Mouse (Mus musculus) lung, adult 2 months (tissue): ENCODE results near the gene Scgb1c1. TPM values are rescaled to one million over a fixed set of nuclear protein-coding genes. Genes with fewer than 3 reads are reported as not detected.

Experiments
- DNase-seq: peaks from one replicate; pipeline ENCODE4 v3.0.0; 2022
- H3K4me1 ChIP-seq: fragments of 200-500 bp; 2 replicates; pipeline ENCODE4 v1.6.1; 2011; ENCODE audit warnings: low read length; ENCODE audit not compliant: control insufficient read depth, insufficient read depth
- H3K4me3 ChIP-seq: fragments of 200-500 bp; replicated peaks from 2 replicates; pipeline ENCODE3; 2011; ENCODE audit warnings: low read depth, mild to moderate bottlenecking, control low read depth, low read length; ENCODE audit errors: extremely low read depth
- CTCF ChIP-seq: fragments of 200-500 bp; IDR thresholded peaks from 2 replicates; pipeline ENCODE4 v1.5.1; 2011; ENCODE audit warnings: mild to moderate bottlenecking, low read length, control low read depth; ENCODE audit not compliant: insufficient read depth
- POLR2A ChIP-seq: fragments of 200-500 bp; IDR thresholded peaks from 2 replicates; pipeline ENCODE4 v1.6.1; 2011; ENCODE audit warnings: low read depth, mild to moderate bottlenecking, control low read depth, low read length, borderline replicate concordance; ENCODE audit errors: extremely low read depth
- WGBS: fragments of 180-500 bp; shearing (Covaris S2); methylation state at CpG from one replicate; pipeline ENCODE4 v1.1.7; 2018; 5-methylcytosine and 5-hydroxymethylcytosine counted together
- polyA plus RNA-seq: library from polyadenylated mRNA; depleted of rRNA; stranded (reverse); fragments of >200 nt; gene quantifications from 2 replicates; pipeline ENCODE4 v1.2.3, GENCODE M21; 2012

Scgb1c1 gene
- polyA plus RNA-seq, 1 experiment = 76.2 TPM

GRCm38 (mm10) chr7:140821653-140822329 lies 23.6 kb upstream of the Scgb1c1 start, which contains the start of gene Zfp941:
Gene Zfp941 (minus strand): TSS chr7:140822178.
- H3K4me1 ChIP-seq = no peaks in the 10 kb centered on the region
- 3% methylated on average over 21 of the region's 21 CpGs for WGBS
- no peak for TF ChIP-seq POLR2A
- TF ChIP-seq CTCF = no peak
- H3K4me3 ChIP-seq = peak within 1 kb of the TSS; percentile 33
- no peak for DNase-seq

GRCm38 (mm10) chr7:140822731-140823130 lies 22.6 kb upstream of the Scgb1c1 start:
- Histone ChIP-seq H3K4me3 (no peak overlapping the region), H3K4me1 (no peaks in the 10 kb centered on the region)
- 84% methylated on average over 4 of the region's 4 CpGs for WGBS
- DNase-seq = no peak
- TF ChIP-seq CTCF (no peak), POLR2A (no peak)

GRCm38 (mm10) chr7:140828171-140828881 lies 17.0 kb upstream of the Scgb1c1 start:
- WGBS = 17% methylated on average over 8 of the region's 8 CpGs
- 0 out of 2 replicates have a peak, but pooled peaks cover 2% of the 10 kb centered on the region for H3K4me1 ChIP-seq

GRCm38 (mm10) chr7:140831447-140831846 lies 13.9 kb upstream of the Scgb1c1 start:
- DNase-seq = no peak
- WGBS = 52% methylated on average over 6 of the region's 6 CpGs
- 0 out of 2 replicates have a peak, but pooled peaks cover 2% of the 10 kb centered on the region for H3K4me1 ChIP-seq
- no peak overlapping the region for H3K4me3 ChIP-seq
- no peak for TF ChIP-seq CTCF
- no peak for TF ChIP-seq POLR2A

More at GRCm38 (mm10) chr7:140828171-140828881, 17.0 kb upstream of the Scgb1c1 start:
- TF ChIP-seq CTCF = no peak
- no peak for TF ChIP-seq POLR2A
- no peak for DNase-seq
- peak overlapping the region; percentile 13 for H3K4me3 ChIP-seq

- WGBS = 84% methylated on average over 4 of the region's 4 CpGs
These were observed 12.0 kb upstream of the Scgb1c1 start for GRCm38 (mm10) chr7:140833341-140833740.

GRCm38 (mm10) chr7:140834968-140835757 lies 10.2 kb upstream of the Scgb1c1 start, which contains the start of gene Urah:
Gene Urah (plus strand): TSS chr7:140835018.
- peak; percentile 52 for DNase-seq
- WGBS = 43% methylated on average over 20 of the region's 20 CpGs
- TF ChIP-seq POLR2A = no peak
- TF ChIP-seq CTCF = no peak
- Histone ChIP-seq H3K4me3 (peak within 1 kb of the TSS; percentile 20), H3K4me1 (no peaks in the 10 kb centered on the region)

More at GRCm38 (mm10) chr7:140833341-140833740, 12.0 kb upstream of the Scgb1c1 start:
- no peak for DNase-seq
- Histone ChIP-seq H3K4me1 (no peaks in the 10 kb centered on the region), H3K4me3 (no peak overlapping the region)
- TF ChIP-seq POLR2A (no peak), CTCF (no peak)

- WGBS = 73% methylated on average over 2 of the region's 2 CpGs
- Histone ChIP-seq H3K4me3 (peak overlapping the region; percentile 20), H3K4me1 (no peaks in the 10 kb centered on the region)
- TF ChIP-seq CTCF = no peak
- no peak for TF ChIP-seq POLR2A
- no peak for DNase-seq
These were observed 9.6 kb upstream of the Scgb1c1 start for GRCm38 (mm10) chr7:140835758-140836087.

GRCm38 (mm10) chr7:140836243-140837115 lies 8.9 kb upstream of the Scgb1c1 start:
- H3K4me1 ChIP-seq = 0 out of 2 replicates have a peak, but pooled peaks cover 3% of the 10 kb centered on the region
- WGBS = 81% methylated on average over 9 of the region's 9 CpGs
- DNase-seq = no peak
- no peak for TF ChIP-seq CTCF
- TF ChIP-seq POLR2A = no peak
- H3K4me3 ChIP-seq = no peak overlapping the region
